Mouse (Mus musculus) kidney, postnatal 25 days (tissue): ENCODE data around the gene Rbm12b1.
"Not testable (repeated sequence)": the region's sequence is repeated elsewhere in the genome, so short reads cannot be mapped to it uniquely, and the experiment has no call there.

Source experiments
- DNase-seq, 2 experiments: peaks; one replicate each; pipeline ENCODE4 v3.0.0; 2021; ENCODE audit warnings: mixed read lengths in 2 of 2

Rbm12b1 gene

DNA sequence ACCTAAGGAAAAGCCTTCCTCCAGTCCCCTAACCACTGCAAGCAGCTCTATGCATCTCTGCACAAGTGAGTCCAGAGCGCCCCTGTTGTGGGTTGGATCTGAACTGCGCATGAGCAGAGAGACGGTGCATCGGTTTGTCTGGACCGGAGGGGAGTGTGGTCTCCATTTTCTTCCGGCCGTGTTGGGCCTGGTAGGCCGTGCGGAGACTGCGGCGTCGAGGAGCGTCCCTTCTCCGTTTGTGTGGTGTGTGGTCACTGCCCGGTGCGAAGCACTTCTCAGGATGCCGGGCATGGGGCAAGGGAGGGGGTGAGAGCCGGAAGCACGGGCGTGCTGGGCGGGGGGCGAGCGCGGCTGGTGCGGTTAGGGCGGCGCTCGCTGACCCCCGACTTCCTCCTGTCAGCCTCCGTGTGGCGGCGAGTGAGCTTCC, at the start of gene Rbm12b1:
Gene Rbm12b1 (plus strand): TSS at position 124 of the 427 bp plus-strand sequence.
- peak; percentile 69 to 85 for DNase-seq

DNA sequence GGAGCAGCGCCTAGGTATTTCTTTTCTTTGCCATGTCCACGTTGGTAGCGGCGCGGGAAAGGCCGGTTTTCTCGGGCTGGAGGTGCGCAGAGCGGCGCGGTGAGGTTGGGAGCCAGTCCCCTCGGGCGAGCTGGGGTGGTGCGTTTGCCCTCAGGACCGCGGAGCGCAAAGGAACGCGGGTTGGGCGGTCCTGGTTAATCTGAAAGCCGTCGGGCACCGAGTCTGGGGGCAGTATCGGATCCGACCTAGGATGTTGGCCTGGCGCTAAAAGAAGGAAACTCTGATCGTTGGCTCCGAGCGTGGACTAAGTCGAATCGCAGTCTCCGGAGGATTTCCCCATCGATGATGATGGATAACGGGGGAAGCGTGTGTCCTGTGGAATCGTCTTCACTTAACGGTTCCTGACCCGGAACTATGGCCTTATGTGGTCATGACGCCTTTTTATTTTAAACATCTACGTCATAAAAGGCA, 563 bp downstream of the Rbm12b1 start:
- peak in 1 of 2 experiments; percentile 4 for DNase-seq

GRCm38 (mm10) chr4:12141516-12141915, 1.5 kb downstream of the Rbm12b1 start:
- not testable (repeated sequence) for DNase-seq

GRCm38 (mm10) chr4:12147660-12148059, 7.6 kb downstream of the Rbm12b1 start:
- no peak for DNase-seq

DNA sequence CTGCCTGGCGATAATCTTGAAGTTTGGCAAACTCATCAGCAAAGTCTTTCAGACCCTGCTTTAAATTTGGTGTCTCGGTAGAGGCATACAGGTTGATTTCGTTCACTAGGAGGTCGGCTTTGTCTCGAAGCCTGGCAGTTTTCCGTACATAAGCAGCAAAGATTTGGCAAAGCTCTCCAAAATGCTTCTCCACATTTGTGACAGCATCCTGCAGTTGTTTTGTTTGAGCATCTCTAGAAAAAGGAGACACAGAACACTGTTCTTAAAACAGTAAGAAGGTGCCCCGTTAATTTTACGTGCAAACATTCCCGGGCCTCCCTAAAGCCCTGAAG, 30.9 kb downstream of the Rbm12b1 start:
- DNase-seq = no peak

DNA sequence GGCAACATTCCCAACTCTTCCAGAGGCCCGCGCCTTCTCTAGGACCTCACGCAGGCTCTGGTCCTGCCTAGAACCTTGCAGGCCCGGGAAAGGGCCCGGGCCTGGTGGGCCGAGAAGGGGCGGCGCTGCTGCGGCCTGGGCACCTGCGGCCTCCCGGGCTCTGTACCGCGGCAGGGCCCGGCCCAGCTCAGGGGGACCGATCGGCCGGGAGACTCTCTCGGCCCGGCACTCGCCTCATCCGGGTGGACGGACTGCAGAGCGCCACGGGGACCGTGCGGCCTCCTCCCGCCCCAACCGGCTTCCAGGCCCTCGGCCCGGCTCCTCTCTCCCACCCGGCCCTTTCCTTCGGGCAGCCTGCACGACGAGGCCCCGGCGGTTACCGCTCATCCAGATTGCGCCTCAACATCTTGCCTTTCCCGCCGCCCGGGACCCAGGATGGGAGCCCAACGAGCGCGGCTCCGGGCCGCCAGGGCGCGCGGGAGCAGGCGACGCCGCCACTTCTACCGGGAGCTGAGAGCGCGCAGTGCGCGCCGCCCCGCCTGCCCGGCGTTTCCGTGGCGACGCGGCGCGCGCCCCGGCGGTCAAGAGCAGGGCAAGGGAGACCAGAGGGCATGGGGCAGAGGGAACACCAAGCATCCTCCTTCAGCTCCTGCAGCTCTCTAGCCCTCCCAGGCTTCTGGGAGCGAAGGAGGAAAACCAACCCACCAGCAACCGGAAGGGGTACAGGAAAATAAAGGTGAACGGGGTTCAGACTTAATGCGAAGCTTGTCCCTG, 31.4 kb downstream of the Rbm12b1 start, which contains the start of gene Fam92a:
Gene Fam92a (minus strand): TSS at position 698 of the 774 bp plus-strand sequence.
- DNase-seq = peak; percentile 64 to 87

DNA sequence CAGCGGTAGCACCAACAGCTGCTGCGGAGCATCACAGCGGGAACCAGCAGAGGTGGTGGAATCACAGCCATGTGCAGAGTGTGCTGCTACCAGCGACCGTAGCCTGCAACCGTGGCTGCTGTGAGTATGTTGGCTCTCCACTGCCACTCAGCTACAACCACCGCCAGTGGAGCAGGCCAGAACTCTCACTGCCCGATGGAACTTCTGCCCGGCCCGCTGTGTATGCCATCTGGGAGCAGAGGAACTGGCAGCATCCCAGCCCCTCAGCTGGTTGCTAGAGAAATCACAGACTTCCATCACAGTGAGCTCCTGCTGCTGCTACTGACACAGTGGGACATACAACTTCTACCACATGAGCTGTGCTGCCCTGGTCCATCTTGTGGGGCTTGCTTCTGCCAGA, 38.9 kb downstream of the Rbm12b1 start:
- DNase-seq = no peak
